Mouse (Mus musculus) embryo, embryonic 10 days (tissue): Measurements from ENCODE around the gene Serac1.
A peak's percentile ranks its signal among the peaks of the same experiment; 100 is the strongest.
"Not testable (repeated sequence)": the region's sequence is repeated elsewhere in the genome, so short reads cannot be mapped to it uniquely, and the experiment has no call there.

Experiments used
- DNase-seq: peaks from one replicate; pipeline ENCODE4 v3.0.0-alpha.2; 2015; ENCODE audit warnings: low spot score

Gene Serac1

DNA sequence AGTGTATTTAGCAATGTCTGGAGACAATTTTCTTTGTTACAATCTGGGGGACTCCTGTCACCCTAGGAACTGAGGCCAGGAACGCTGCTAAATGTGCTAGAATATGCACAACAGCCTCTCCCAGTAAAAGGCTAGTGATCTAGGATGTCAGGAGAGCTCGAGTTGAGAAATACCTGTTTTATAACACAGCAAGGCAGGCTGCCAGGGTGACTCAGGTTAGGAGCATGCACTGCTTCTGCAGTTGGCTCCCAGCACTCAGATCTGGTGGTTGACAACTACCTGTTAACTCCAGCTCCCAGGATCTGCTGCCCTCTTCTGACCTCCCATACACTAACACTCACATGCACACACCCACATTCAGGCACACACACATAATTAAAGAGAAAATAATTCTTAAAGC, 13.5 kb downstream of the Serac1 start:
- DNase-seq = no peak

DNA sequence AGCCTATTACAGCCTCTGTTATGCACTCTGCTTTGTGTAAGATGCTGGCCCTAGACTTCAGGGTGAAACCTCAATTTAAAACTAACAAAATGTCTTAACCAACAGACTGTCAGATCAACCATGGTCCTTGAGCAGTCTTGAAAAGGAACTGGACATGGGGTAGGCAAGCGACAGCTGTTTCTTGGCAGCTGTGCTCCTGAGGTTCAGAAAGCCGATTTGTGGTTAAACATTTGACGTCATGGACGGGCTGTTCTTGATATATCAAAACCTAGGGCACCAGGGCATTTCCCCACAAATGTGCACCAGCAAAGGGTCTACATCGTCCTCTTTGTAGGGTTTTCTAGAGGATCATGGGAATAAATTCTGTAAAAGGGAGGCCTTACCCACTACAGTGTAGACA, 16.0 kb downstream of the Serac1 start:
- no peak for DNase-seq

DNA sequence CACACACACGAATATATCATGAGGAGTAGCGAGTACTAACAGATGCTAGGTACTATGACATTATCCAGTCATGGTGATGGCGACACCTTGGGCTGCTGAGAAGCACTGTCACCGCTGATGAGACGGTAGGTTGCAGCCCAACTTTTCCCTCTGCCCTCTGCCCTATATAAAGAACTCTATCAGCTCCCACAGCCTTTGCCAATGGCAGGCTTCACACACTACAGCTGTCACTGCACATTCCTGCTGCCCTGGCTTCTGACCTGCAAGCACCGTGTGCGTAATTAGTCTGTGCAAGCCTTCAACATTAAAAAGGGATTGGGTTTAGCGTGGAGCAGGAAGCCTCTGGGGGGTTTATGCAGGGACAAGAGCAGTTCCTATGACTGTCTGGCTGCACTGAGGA, 16.7 kb downstream of the Serac1 start:
- DNase-seq = no peak

DNA sequence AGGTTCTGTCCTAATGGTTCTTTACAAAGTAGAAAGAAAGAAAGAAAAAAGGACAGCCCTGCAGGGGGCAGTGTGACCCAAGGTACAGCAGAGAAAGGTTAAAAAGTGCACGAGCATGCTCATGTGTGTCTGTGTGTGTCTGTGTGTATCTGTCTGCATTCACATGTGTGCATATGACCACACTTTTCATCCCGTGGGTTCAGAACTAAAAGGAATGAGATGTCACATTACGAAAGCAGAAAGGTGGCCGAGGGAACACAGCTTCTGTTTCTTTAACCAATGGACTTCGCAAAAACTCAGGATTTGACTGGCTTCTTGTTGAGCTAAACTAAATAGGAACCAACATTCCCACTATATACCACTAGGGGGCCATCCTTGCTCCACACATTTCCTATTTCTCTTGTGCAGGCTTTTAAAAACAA, 24.6 kb downstream of the Serac1 start:
- peak; percentile 67 for DNase-seq

DNA sequence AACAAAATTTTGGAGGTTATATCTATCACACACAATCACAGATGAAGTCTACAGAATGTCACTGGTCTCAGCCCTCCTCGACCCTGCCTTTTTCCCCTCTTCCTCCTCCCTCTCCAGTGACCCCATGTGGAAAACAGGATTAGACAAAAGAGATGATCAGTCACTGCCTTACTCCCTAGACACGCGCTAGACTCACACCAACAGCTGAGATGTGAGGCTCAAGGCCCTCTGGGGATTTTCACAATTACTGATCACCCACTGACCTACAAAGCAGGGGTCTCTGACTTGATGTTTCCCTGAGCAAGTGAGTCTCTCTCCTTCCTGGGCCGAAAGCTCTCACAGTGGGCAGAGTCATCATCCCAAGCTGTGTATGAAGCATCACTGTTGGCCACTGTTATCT, 26.7 kb downstream of the Serac1 start:
- no peak for DNase-seq

DNA sequence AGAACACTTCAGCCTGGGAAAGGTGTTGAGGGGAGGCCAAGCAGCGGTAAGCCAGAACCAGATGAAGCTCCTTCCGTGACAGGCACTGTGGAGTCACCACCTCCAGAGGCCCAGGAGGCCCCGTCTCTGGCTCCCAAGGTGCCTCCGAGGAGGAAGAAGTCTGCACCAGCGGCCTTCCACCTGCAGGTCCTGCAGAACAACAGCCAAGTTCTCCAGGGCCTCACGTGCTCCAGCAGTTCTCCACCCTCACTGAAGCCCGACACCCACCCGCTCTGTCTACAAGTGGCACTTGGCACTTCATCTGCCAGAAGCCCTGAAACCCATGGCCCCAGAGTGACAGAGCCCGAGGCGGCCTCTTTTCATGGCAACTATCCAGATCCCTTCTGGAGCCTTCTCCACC, 42.0 kb downstream of the Serac1 start:
- no peak for DNase-seq

DNA sequence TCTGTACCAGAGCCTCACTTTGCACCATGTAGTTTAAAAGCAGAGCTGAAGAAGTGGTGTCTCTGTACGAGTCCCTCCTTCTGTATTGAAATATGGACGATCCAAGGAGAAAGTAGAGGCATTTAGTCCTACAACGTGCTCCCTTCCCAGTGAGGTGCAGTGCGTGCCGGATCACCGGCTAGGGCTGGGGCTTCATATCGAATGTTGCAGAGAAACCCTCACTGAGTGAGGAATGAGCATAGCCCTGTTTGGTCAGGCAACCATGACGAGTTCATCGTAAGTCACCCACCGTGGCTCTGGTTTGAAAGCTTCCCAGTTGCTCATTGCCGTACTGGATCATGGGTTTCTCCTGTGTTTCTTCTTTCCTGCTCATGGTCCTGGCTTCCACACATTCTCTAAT, 42.7 kb downstream of the Serac1 start:
- DNase-seq = no peak

DNA sequence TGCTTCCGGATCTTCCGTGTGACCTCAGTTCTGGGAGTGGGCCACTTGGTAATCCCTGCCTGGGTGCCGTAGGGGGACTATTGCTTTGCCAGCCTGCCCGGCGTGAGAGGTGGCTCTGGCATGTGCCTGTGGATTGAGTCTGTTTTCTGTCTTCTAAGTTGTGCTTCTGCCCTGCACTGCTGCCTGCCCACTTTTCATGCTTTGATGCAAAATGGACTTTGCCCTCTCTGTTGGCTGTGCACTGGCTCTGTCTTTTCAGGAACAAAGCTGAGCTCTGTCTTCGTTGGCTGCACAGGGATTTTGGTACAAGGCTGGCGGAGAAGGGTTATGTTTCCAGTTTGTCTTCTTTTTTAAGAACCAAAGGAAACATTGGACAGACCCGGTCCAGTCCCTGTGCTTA, 43.1 kb downstream of the Serac1 start:
- DNase-seq = no peak

DNA sequence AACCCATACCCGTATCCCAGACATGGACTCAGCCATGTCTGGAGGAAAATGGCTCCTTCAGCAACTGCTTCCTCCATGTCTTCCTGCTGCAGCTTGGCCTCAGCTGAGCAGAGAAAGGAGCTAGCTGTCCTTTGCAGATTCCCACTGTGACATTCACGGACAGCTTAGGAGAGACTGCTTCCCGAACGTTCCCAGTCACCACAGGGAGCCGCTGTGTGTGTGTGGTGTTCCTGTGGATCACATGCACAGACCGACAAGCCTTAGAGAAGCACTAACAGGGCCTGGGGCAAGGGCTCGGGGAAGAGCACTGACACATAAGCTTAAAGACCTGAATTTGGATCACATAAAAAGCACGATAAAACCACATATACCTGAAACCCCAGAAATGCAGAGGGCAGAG, 43.9 kb downstream of the Serac1 start:
- no peak for DNase-seq

DNA sequence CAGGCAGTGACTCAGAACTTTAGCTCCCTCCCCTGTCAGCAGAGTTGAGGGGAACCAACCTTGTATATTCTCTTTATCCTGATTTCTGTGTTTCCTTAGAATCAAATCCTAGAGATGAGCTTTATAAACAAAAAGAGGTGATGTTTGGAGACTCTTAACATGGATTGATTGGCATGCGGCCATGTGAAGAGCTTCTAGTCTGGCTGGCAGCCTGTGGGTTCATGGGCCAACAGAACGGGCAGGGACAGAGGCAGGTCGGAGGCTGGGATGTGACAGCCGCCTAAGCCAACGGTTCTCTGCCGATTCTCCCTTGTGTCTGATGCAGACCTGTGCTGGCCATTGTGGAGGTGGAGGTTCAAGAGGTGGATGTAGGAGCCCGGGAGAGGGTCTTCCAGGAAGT, 53.7 kb downstream of the Serac1 start:
- no peak for DNase-seq

DNA sequence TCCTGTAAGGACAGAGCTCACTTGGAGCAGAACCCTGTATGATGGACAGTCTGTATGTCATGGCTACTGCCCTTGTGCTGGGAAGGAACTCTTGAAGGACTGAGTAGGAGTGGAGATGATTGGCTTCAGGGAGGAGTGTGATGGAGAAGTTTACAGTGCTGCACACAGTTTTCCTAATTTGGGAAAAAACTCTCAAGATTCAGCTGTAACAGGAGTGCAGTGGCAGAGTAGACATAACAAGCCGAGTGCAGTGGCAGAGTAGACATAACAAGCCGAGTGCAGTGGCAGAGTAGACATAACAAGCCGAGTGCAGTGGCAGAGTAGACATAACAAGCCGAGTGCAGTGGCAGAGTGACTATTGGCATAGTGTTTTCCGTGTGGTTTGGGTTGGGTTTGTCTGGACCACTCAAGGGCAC, 58.2 kb downstream of the Serac1 start:
- not testable (repeated sequence) for DNase-seq

DNA sequence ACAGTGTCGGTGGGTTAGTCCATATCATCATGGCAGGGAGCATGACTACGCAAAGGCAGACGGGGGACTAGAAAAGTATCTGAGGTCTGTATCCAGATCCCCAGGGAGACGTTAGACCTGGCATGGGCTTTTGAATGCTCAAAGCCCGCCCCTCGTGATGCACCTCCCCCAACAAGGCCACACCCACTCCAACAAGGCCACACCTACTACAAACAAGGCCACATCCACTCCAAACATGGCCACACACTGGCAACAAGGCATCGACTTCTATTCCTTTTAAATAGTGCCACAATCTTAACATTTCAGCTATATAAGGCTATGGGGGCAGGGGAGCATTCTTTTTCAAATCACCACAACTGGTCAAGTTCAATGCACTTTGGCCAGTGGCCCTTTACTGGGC, 58.9 kb downstream of the Serac1 start:
- no peak for DNase-seq

DNA sequence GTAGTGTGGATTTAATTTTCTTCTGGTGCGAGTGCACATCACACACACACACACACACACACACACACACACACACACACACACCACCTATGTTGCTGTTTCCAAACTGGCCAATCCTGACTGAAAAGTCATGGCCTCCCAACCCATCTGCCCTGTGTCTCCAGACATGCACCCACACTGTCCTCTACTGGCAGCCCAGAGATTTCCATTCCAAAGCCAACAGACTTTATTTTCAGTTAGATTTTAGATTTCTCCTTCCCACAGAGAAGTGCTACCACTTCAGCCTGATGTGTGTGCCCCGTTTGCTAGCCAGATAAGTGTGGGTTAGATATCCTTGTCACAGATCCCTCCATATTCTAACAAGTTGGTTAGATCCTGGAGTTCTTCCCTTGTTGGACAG, 59.8 kb downstream of the Serac1 start:
- DNase-seq = peak; percentile 49

DNA sequence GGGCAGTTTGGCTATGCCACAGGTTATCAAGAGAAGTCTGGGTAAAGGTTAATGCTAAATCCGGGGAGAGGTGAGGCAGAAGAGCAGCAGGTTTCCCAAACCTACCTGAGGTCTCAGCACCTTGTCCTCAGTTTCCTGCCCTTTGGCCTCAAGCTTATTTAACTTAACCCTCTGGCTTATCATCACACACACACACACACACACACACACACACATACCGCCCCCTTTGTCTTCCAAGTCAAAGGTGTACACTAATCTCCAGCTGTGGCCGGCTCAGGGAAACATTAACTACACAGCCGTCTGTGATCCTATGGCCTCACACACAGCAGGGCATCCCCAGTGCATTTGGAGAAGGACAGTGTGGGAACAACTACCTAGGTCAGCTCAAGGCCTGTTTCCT, 61.2 kb downstream of the Serac1 start:
- DNase-seq = no peak

DNA sequence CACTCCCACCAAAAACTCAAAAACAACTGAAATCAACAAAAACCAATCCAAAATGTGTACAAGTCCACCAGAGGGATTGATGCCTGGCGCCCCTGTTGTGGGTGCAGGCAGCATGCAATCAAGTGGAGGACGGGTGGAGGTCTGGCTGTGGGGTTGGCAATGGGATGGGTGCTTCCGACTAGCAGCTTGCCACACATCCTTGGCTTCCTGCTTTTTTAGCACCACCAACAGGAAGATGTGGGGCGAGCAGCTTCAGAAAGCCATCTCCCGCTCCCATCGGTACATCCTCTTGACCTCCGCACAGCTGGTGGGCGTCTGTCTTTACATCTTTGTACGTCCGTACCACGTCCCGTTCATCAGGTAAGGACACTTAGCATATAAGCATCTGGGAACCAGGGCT, 62.3 kb downstream of the Serac1 start:
- DNase-seq = peak; percentile 20

DNA sequence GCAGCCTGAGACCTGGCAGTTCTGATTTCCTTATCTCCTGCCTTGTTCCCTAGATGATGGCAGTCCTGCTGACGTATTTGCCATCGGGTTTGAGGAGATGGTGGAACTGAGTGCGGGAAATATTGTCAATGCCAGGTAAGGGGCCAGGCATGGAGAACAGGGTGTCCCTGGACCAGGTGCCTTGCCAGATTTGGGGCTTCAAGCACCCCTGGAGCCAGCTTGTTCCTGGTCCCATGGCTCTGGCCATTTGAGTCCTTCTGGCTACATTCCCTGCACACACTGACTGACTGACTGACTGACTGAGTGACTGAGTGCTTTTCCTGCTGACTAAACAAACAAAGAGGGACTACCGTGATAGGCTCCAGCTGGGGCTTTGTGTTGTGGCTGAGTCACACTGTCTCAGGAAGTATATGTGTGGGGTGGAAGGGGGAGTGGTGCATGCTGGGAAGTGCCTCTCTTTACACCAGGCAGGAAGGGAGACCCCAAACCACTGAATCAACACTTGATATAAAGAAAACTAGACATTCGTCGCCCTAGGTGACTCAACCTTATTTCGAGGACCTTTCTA, 63.2 kb downstream of the Serac1 start:
- peak; percentile 36 for DNase-seq

DNA sequence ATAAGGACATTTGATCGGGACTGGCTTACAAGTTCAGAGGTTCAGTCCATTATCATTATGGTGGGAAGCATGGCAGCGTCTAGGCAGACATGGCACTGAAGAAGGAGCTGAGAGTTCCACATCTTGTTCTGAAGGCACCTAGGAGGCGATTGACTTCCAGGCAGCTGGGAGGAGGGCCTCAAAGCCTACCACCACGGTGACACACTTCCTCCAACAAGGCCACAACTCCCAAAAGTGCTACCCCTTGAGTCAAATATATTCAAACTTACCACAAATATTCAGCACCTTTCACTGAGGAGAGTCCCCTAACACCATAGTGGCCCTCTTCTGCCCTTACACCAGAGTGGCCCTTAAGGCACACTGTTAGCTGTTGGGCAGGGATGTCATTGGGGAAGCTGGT, 64.6 kb downstream of the Serac1 start:
- no peak for DNase-seq

DNA sequence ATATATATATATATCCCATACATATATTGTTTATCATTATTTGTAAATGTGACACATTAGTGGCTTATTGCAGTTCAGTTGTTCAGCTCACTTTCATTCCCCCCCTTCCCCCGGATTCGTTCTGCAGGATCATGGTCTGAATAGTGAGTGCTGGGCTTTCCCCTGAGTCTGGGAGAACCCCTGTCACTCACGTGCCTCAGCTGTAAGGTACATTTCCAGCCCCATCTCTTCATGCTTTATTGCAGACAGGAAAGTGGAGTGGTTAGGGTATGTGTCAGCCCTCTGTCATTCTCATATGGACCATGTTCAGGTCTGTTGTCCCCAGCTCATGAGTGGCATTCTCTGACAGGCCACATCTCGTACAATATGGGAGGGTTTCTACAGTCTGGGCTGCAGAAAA, 66.5 kb downstream of the Serac1 start:
- DNase-seq = no peak

DNA sequence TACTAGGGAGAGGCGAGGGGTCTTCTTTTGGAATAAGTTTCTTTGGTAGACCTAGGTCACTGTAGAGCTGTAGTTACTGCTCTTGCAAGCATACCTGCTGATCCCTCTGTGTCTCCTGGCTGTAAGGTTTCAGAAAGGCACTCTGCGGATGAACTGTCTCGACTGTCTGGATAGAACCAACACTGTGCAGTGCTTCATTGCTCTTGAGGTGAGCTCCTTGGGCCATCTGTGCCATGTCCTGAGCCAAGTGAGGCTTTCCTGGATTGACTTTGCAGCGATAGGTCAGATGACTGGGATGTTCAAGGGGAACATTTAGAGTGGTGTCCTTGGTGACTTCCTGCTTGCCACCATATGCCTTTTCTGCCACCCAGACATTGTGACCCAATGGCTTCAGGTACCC, 69.9 kb downstream of the Serac1 start:
- no peak for DNase-seq

DNA sequence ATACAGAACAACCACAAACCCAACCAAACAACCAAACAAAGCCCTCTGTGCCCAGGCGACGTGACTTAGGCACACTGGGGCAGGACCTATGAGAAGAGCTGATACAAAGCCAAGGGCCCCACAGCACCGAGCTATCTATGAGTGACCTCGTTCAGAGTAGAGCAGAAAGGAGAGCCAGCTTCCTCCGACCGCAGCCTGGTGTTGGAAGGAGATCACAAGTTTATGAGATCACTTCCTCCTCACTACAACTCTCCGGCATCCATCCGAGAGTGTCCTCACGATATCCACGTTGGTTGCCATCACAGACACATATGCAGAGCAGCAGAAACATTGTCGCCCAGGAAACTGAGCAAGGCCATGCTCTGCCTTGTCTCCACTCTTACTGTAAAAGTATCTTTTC, 71.0 kb downstream of the Serac1 start:
- no peak for DNase-seq

DNA sequence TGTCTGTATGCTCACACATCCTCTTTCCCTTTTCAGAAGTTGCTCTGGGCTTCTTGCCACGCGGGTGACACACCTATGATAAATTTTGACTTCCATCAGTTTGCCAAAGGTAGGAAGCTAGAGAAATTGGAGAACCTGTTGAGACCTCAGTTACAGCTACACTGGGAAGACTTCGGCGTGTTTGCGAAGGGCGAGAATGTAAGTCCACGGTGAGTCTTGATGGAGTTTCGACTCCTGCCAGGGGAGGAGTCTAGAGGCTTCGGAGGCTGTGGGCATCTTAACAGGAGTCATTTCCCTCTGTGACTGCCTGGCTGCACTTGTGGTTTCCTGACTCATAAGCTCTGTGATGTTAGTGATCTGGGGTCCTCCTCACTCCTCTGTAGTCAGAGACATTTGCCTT, 71.6 kb downstream of the Serac1 start:
- DNase-seq = no peak

DNA sequence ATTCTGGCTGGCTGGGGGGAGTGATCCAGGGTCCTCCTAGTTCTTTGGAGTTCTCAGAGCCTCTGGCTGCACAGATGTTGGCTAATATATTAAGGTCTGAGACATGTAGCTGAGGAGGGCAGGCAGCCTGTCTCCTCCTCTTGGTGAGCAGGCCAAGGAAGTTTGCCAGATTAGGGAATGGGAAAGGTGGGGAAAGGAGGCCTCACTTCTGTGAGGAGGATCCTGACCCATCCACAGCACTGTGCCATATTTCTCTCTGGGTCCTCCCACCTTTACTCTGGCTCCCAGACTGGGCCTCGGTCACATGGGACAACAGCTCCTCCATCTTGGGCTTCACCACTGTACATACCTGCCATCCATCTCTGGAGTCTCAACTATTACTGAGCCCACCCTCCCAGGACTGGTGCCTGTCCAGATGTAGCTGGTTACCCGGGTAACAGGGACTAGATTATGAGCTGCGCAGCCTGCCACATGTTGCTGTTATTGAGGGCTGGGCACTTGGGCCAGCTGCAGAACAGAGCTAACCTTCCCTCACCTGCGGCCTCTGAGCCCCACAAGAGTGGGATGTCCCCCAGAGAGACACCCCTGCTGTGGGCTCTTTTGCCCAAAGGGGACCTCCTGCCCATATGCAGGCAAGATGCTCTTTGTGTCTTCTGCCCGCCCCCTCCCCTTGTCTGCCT, 72.3 kb downstream of the Serac1 start:
- DNase-seq = no peak

DNA sequence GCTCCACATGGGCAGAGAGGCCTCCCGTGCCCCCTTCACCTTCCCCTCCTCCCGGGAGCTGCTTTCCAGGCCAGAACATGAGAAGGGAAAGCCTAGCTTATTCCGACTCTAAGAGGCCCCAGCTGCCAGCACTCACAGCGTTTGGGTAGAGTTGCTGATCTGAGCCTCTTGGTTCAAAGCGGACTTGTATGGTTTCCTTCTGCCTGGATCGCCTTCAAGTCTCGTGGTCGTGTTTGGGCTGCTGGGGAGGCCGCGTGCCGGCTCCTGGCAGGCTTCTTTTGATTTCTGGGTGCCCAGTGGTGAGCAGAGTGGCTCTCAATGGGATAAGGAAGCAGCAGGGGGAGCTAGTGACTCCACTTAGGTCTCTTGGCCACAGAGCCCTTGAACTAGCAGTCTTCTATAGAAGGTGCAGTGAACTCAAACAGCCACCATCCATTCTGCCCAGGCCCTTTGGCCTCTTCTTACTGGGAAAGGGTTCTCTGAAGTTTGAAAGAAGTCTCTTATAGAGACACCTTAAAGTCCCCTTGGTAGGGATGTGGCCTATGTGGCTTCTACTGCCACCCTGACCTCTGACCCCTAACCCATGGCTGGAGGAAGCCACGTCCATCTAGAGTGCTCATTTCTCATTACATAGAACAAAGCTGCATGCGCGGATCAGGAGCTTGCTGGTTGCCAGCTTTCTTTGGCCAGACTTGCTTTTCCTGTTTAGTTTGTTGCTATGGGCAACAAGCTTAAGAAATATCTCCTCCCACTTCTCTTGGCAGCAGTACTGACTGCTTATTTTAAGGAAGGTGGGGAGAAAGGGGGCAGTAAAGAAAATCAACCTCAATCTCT, 73.7 kb downstream of the Serac1 start:
- DNase-seq = peak; percentile 36
